Mouse (Mus musculus) gastrocnemius, postnatal 36 days (tissue): Measurements from ENCODE around the gene Txnip. TPM values are rescaled to one million over a fixed set of nuclear protein-coding genes. Genes with fewer than 3 reads are reported as not detected.
"Not testable (repeated sequence)": the region's sequence is repeated elsewhere in the genome, so short reads cannot be mapped to it uniquely, and the experiment has no call there.

Source experiments
- DNase-seq, 2 experiments: peaks; one replicate each; pipeline ENCODE4 v3.0.0; 2022
- intact Hi-C: fragments of 180-260 bp; cut with DNase I; formaldehyde crosslinking; loops from one replicate; pipeline ENCODE4 v1.15.1; 2025
- total RNA-seq, 2 experiments: library from RNA; stranded (reverse); gene quantifications; 2 replicates each; pipeline ENCODE4 v1.2.3; 2021

The Txnip gene
- total RNA-seq, 2 experiments from 2014 or later = 572 to 620 TPM

DNA sequence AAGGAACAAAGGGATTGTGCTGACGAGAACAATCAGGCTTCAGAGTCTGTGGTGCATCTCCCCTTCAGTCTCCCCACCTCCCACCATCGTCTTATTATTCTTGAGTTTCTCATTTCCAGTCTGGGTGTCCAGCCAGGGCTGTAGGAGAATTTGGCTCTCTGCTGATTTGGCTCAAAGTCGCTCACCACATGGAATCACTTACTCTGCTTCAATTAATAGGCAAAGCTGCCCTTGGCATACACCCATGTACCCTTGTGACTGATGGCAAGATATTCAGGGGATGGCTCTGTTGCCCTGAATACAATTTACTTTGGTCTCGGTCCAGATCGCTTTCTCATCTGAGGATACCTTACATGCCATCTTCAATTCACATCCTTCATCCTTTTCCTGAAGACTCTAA, 45.6 kb downstream of the Txnip start:
- DNase-seq = no peak
- intact Hi-C loops = no loop called here

DNA sequence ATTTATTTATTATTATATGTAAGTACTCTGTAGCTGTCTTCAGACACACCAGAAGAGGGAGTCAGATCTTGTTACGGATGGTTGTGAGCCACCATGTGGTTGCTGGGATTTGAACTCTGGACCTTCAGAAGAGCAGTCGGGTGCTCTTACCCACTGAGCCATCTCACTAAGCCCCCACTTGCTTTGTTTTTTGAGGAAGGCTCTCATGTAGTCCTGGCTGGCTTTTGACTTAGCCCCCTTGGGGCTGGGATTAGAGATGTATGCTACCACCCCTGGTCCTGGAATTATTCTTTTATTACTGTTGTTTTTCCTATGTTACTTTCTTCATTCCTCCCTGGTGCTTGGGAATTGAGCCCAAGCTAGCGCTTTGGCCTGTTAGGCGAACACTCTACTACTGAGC, 48.2 kb downstream of the Txnip start:
- intact Hi-C loops = not testable (repeated sequence)

DNA sequence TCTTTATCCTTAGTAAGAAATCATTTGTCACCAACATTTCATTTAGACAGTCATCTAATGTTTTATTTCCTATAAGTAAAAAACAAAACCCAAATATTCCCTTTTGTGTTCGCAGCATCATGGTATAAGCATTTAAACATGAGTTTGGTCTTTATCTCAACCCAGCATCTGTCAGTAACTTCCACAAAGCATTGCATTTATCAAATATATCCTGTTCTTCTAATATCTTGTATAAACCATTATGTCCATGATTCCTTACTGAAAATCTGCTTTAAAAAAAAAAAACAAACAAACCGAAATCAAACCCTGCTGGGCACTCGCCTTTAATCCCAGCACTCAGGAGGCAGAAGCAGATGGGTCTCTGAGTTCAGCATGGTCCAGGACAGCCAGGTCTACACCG, 48.9 kb downstream of the Txnip start:
- intact Hi-C loops = no loop called here
- no peak for DNase-seq

More for the DNA sequence above, 48.2 kb downstream of the Txnip start:
- not testable (repeated sequence) for DNase-seq

Other genes with a start within 250 kb of the Txnip start
- not detected for gene BC107364, start 105.7 kb upstream of the Txnip start, total RNA-seq
- gene Hfe2, start 32.8 kb upstream of the Txnip start, total RNA-seq = 100 to 1,000 TPM; 612 to 621 TPM
- gene Gm16253, start 19.0 kb downstream of the Txnip start, total RNA-seq = 1 to 10 TPM; 1.4 to 2.4 TPM
- gene Polr3gl, start 36.2 kb downstream of the Txnip start, total RNA-seq = 10 to 100 TPM; 36.7 to 41.4 TPM
- gene Ankrd34a, start 38.7 kb downstream of the Txnip start, total RNA-seq = under 1 TPM; 0.59 to 0.92 TPM
- 1 to 10 TPM; 5.5 to 6.3 TPM for gene Lix1l, start 43.2 kb downstream of the Txnip start, total RNA-seq
- gene Rbm8a, start 72.0 kb downstream of the Txnip start, total RNA-seq = 10 to 100 TPM; 19.9 to 29.7 TPM
- gene Pex11b, start 77.4 kb downstream of the Txnip start, total RNA-seq = 10 to 100 TPM; 20.0 to 25.5 TPM
- gene Gm42957, start 77.5 kb downstream of the Txnip start, total RNA-seq = under 1 TPM in 1 of 2 experiments, not detected in 1; 0.20 TPM
- 1 to 10 TPM in 1 of 2 experiments, under 1 TPM in 1; 0.84 to 1.2 TPM for gene Itga10, start 87.6 kb downstream of the Txnip start, total RNA-seq
- under 1 TPM; 0.35 to 0.92 TPM for gene Ankrd35, start 112.2 kb downstream of the Txnip start, total RNA-seq
- 1 to 10 TPM; 6.5 to 7.3 TPM for gene Pias3, start 138.4 kb downstream of the Txnip start, total RNA-seq
- gene Nudt17, start 150.6 kb downstream of the Txnip start, total RNA-seq = 1 to 10 TPM in 1 of 2 experiments, under 1 TPM in 1; 0.42 to 1.1 TPM
- gene Polr3c, start 169.7 kb downstream of the Txnip start, total RNA-seq = 10 to 100 TPM; 18.1 to 19.9 TPM
- gene Rnf115, start 169.7 kb downstream of the Txnip start, total RNA-seq = 10 to 100 TPM; 76.2 to 86.5 TPM